Mouse (Mus musculus): ENCODE data around the gene Cntnap2. TPM values are rescaled to one million over a fixed set of nuclear protein-coding genes. Genes with fewer than 3 reads are reported as not detected.

Gene Cntnap2
- polyA plus RNA-seq, 1 experiment: not detected

- H3K27ac ChIP-seq (ENCODE audit: insufficient read depth, low read depth, low read length): no peak overlapping the region
- TF ChIP-seq POLR2A (IDR thresholded peaks at IDR 0.05; ENCODE audit: borderline replicate concordance, low read depth, low read length) (no peak), CTCF (IDR thresholded peaks at IDR 0.05; ENCODE audit: low read depth, low read length) (no peak)
- H3K4me1 ChIP-seq (ENCODE audit: control insufficient read depth, insufficient read depth, low read length): no peaks in the 10 kb centered on the region
- H3K4me3 ChIP-seq (ENCODE audit: insufficient read depth, low read length): no peak overlapping the region
These were observed 2185.5 kb downstream of the Cntnap2 start for GRCm38 (mm10) chr6:47244642-47245041.

- H3K4me3 ChIP-seq (ENCODE audit: insufficient read depth, low read length): no peak overlapping the region
- TF ChIP-seq POLR2A (IDR thresholded peaks at IDR 0.05; ENCODE audit: borderline replicate concordance, low read depth, low read length) (no peak), CTCF (IDR thresholded peaks at IDR 0.05; ENCODE audit: low read depth, low read length) (no peak)
- no peak overlapping the region for H3K27ac ChIP-seq (ENCODE audit: insufficient read depth, low read depth, low read length)
These were observed 2196.1 kb downstream of the Cntnap2 start for GRCm38 (mm10) chr6:47255270-47255669.

GRCm38 (mm10) chr6:47256227-47256887 is 2197.2 kb downstream of the Cntnap2 start:
- H3K4me1 ChIP-seq (ENCODE audit: control insufficient read depth, insufficient read depth, low read length): no peaks in the 10 kb centered on the region
- no peak overlapping the region for H3K4me3 ChIP-seq (ENCODE audit: insufficient read depth, low read length)
- no peak overlapping the region for H3K27ac ChIP-seq (ENCODE audit: insufficient read depth, low read depth, low read length)
- TF ChIP-seq CTCF (IDR thresholded peaks at IDR 0.05; ENCODE audit: low read depth, low read length) (no peak), POLR2A (IDR thresholded peaks at IDR 0.05; ENCODE audit: borderline replicate concordance, low read depth, low read length) (no peak)

More at GRCm38 (mm10) chr6:47255270-47255669, 2196.1 kb downstream of the Cntnap2 start:
- H3K4me1 ChIP-seq (ENCODE audit: control insufficient read depth, insufficient read depth, low read length): no peaks in the 10 kb centered on the region

- H3K27ac ChIP-seq (ENCODE audit: insufficient read depth, low read depth, low read length): no peak overlapping the region
- no peak overlapping the region for H3K4me3 ChIP-seq (ENCODE audit: insufficient read depth, low read length)
- TF ChIP-seq CTCF (IDR thresholded peaks at IDR 0.05; ENCODE audit: low read depth, low read length) (no peak), POLR2A (IDR thresholded peaks at IDR 0.05; ENCODE audit: borderline replicate concordance, low read depth, low read length) (no peak)
- no peaks in the 10 kb centered on the region for H3K4me1 ChIP-seq (ENCODE audit: control insufficient read depth, insufficient read depth, low read length)
These were observed 2197.9 kb downstream of the Cntnap2 start for GRCm38 (mm10) chr6:47256918-47257506.

GRCm38 (mm10) chr6:47259626-47260114 is 2200.5 kb downstream of the Cntnap2 start:
- Histone ChIP-seq H3K4me3 (ENCODE audit: insufficient read depth, low read length) (no peak overlapping the region), H3K27ac (ENCODE audit: insufficient read depth, low read depth, low read length) (no peak overlapping the region), H3K4me1 (ENCODE audit: control insufficient read depth, insufficient read depth, low read length) (no peaks in the 10 kb centered on the region)
- no peak for TF ChIP-seq CTCF (IDR thresholded peaks at IDR 0.05; ENCODE audit: low read depth, low read length)

GRCm38 (mm10) chr6:47267236-47267635 is 2208.1 kb downstream of the Cntnap2 start:
- no peak for TF ChIP-seq CTCF (IDR thresholded peaks at IDR 0.05; ENCODE audit: low read depth, low read length)
- TF ChIP-seq POLR2A (IDR thresholded peaks at IDR 0.05; ENCODE audit: borderline replicate concordance, low read depth, low read length): no peak
- H3K27ac ChIP-seq (ENCODE audit: insufficient read depth, low read depth, low read length): no peak overlapping the region

GRCm38 (mm10) chr6:47269455-47269854 is 2210.3 kb downstream of the Cntnap2 start:
- Histone ChIP-seq H3K4me3 (ENCODE audit: insufficient read depth, low read length) (no peak overlapping the region), H3K4me1 (ENCODE audit: control insufficient read depth, insufficient read depth, low read length) (no peaks in the 10 kb centered on the region), H3K27ac (ENCODE audit: insufficient read depth, low read depth, low read length) (no peak overlapping the region)
- TF ChIP-seq POLR2A (IDR thresholded peaks at IDR 0.05; ENCODE audit: borderline replicate concordance, low read depth, low read length): no peak
- no peak for TF ChIP-seq CTCF (IDR thresholded peaks at IDR 0.05; ENCODE audit: low read depth, low read length)

More at GRCm38 (mm10) chr6:47267236-47267635, 2208.1 kb downstream of the Cntnap2 start:
- Histone ChIP-seq H3K4me1 (ENCODE audit: control insufficient read depth, insufficient read depth, low read length) (no peaks in the 10 kb centered on the region), H3K4me3 (ENCODE audit: insufficient read depth, low read length) (no peak overlapping the region)

- TF ChIP-seq CTCF (IDR thresholded peaks at IDR 0.05; ENCODE audit: low read depth, low read length): no peak
- H3K4me3 ChIP-seq (ENCODE audit: insufficient read depth, low read length): no peak overlapping the region
- no peak overlapping the region for H3K27ac ChIP-seq (ENCODE audit: insufficient read depth, low read depth, low read length)
- no peaks in the 10 kb centered on the region for H3K4me1 ChIP-seq (ENCODE audit: control insufficient read depth, insufficient read depth, low read length)
These were observed 2212.4 kb downstream of the Cntnap2 start for GRCm38 (mm10) chr6:47271576-47271975.

- no peak overlapping the region for H3K27ac ChIP-seq (ENCODE audit: insufficient read depth, low read depth, low read length)
- H3K4me1 ChIP-seq (ENCODE audit: control insufficient read depth, insufficient read depth, low read length): no peaks in the 10 kb centered on the region
- no peak for TF ChIP-seq POLR2A (IDR thresholded peaks at IDR 0.05; ENCODE audit: borderline replicate concordance, low read depth, low read length)
- no peak for TF ChIP-seq CTCF (IDR thresholded peaks at IDR 0.05; ENCODE audit: low read depth, low read length)
- no peak overlapping the region for H3K4me3 ChIP-seq (ENCODE audit: insufficient read depth, low read length)
These were observed 2213.7 kb downstream of the Cntnap2 start for GRCm38 (mm10) chr6:47272606-47273575.
